Mouse (Mus musculus): Measurements from ENCODE around the gene Wwox. TPM values are rescaled to one million over a fixed set of nuclear protein-coding genes. Genes with fewer than 3 reads are reported as not detected.

Gene Wwox
- polyA plus RNA-seq, 2 experiments, result 2.5 to 2.6 TPM

DNA sequence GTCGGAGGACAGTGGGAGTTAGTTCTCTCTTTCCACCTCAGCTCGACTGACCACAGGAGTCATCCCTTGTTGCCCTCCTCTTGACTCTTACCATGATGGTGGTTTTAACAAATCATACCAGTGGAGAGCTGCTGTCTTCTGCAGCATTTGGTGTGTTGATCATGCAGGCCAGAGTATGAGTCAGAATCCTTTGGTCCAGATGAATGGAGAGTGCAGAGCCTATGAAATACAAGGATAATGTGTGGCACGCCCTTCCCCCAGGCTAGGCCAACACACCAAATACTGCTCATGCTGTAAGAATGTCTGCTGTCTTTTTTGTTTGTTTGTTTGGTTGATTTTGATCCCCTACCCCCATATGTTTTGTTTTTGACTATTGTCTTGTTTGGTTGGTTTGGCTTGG lies 234.0 kb downstream of the Wwox start:
- no peak for TF ChIP-seq CTCF (IDR thresholded peaks at IDR 0.05; ENCODE audit: low read depth)
- no peak for TF ChIP-seq EP300 (IDR thresholded peaks at IDR 0.05; ENCODE audit: low read depth)
- no peaks in the 10 kb centered on the region for H3K27me3 ChIP-seq (ENCODE audit: control insufficient read depth, insufficient read depth, low read length)
- DNase-seq (ENCODE audit: low read depth in 3 of 3, low spot score in 3 of 3) (no peak), ATAC-seq (ENCODE audit: insufficient read depth) (no peak)
- H3K27ac ChIP-seq, result no peak overlapping the region
- H3K9ac ChIP-seq (replicated peaks), result no peak overlapping the region
- no peaks in the 10 kb centered on the region for H3K4me1 ChIP-seq (replicated peaks; ENCODE audit: control insufficient read depth in 2 of 2, insufficient read depth in 2 of 2, low read length in 1 of 2)
- H3K9me3 ChIP-seq (ENCODE audit: control insufficient read depth, low read length), result no peaks in the 10 kb centered on the region
- WGBS (ENCODE audit: insufficient replicate concordance), result 55% methylated on average over 3 of the region's 3 CpGs
- H3K4me3 ChIP-seq (ENCODE audit: insufficient read depth in 1 of 2, low read depth in 2 of 2, low read length in 2 of 2), result no peak overlapping the region
- no peaks in the 10 kb centered on the region for H3K36me3 ChIP-seq (replicated peaks; ENCODE audit: control insufficient read depth, insufficient read depth, low read depth)
- H3K4me2 ChIP-seq (ENCODE audit: low read depth), result no peak overlapping the region

DNA sequence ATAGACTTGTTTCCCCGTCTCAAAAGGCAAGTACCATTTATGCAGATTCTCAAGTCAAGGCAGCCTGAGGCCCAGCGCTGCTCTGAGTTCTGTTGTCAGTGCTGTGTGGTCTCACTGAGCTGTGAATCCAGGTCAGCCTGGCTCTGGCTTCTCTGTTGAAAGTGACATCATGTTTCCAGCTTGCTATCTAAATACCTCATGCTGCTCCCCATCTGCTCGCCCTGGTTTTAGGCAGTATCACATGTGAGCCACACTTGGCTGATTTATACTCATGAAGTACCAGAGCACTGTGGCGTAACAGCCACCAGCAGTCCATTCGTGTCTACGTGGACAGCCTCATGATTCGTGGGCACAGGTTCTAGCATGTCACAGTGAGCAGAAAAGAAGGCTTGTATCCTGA lies 235.7 kb downstream of the Wwox start:
- no peak overlapping the region for H3K27ac ChIP-seq
- no peaks in the 10 kb centered on the region for H3K4me1 ChIP-seq (replicated peaks; ENCODE audit: control insufficient read depth in 2 of 2, insufficient read depth in 2 of 2, low read length in 1 of 2)
- no peak overlapping the region for H3K4me2 ChIP-seq (ENCODE audit: low read depth)
- no peaks in the 10 kb centered on the region for H3K9me3 ChIP-seq (ENCODE audit: control insufficient read depth, low read length)
- WGBS (ENCODE audit: insufficient replicate concordance), result 67% methylated on average over 7 of the region's 7 CpGs
- TF ChIP-seq CTCF (IDR thresholded peaks at IDR 0.05; ENCODE audit: low read depth), result no peak
- TF ChIP-seq EP300 (IDR thresholded peaks at IDR 0.05; ENCODE audit: low read depth), result no peak
- no peak overlapping the region for H3K4me3 ChIP-seq (ENCODE audit: insufficient read depth in 1 of 2, low read depth in 2 of 2, low read length in 2 of 2)
- H3K36me3 ChIP-seq (replicated peaks; ENCODE audit: control insufficient read depth, insufficient read depth, low read depth), result no peaks in the 10 kb centered on the region
- H3K9ac ChIP-seq (replicated peaks), result no peak overlapping the region
- H3K27me3 ChIP-seq (ENCODE audit: control insufficient read depth, insufficient read depth, low read length), result no peaks in the 10 kb centered on the region
- DNase-seq (ENCODE audit: low read depth in 3 of 3, low spot score in 3 of 3) (no peak), ATAC-seq (ENCODE audit: insufficient read depth) (no peak)

DNA sequence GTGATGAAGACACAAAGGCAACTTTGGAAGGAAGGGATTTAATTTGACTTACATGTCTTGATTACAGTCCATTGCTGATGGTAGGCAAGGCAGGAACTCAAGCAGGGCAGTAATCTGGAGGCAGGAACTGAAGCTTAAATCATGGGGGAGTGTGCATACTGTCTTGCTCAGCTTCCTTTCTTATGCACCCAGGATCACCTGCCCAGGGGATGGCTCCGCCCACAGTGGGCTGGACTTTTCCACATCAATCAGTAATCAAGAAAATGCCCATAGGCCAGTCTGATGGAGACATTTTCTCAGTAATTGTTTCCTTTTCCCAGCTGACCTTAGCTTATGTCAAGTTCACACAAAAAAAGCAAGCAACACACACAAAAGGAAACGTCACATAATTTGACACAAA lies 237.5 kb downstream of the Wwox start:
- ATAC-seq (ENCODE audit: insufficient read depth) (no peak), DNase-seq (ENCODE audit: low read depth in 3 of 3, low spot score in 3 of 3) (no peak)
- H3K4me1 ChIP-seq (replicated peaks; ENCODE audit: control insufficient read depth in 2 of 2, insufficient read depth in 2 of 2, low read length in 1 of 2), result no peaks in the 10 kb centered on the region
- WGBS (ENCODE audit: insufficient replicate concordance), result 62% methylated on average over 2 of the region's 2 CpGs
- no peak overlapping the region for H3K4me2 ChIP-seq (ENCODE audit: low read depth)
- TF ChIP-seq EP300 (IDR thresholded peaks at IDR 0.05; ENCODE audit: low read depth), result no peak
- TF ChIP-seq CTCF (IDR thresholded peaks at IDR 0.05; ENCODE audit: low read depth), result no peak
- H3K9ac ChIP-seq (replicated peaks), result no peak overlapping the region
- no peak overlapping the region for H3K4me3 ChIP-seq (ENCODE audit: insufficient read depth in 1 of 2, low read depth in 2 of 2, low read length in 2 of 2)
- no peaks in the 10 kb centered on the region for H3K27me3 ChIP-seq (ENCODE audit: control insufficient read depth, insufficient read depth, low read length)
- H3K36me3 ChIP-seq (replicated peaks; ENCODE audit: control insufficient read depth, insufficient read depth, low read depth), result no peaks in the 10 kb centered on the region
- H3K9me3 ChIP-seq (ENCODE audit: control insufficient read depth, low read length), result no peaks in the 10 kb centered on the region
- no peak overlapping the region for H3K27ac ChIP-seq

DNA sequence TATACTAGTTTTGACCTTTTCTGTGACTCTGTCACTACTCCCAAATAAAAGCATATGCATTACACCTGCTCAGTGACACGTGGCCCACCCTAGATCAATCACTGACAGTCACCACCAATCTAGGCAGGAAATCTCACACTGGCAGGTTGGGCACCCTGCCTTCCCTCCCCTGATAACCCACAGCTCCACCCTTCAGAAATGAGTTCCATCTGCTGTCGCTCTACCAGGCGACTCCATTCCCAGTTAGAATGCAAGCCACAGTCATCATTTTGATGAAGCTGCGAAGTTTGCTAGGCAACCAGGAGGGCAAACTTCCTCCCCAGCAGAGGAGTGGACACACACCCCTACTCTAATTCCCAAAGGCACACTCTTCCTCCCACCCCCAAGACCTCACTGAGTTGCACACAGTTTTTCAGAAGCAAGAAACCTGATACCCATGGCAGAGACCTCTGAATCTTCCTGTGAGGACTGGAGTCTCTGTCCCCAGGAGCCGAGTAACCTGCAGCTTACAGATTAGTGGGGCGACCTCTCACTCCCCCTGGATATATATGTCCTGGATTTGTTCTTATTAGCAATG lies 238.2 kb downstream of the Wwox start:
- H3K4me3 ChIP-seq (ENCODE audit: insufficient read depth in 1 of 2, low read depth in 2 of 2, low read length in 2 of 2), result no peak overlapping the region
- ATAC-seq (ENCODE audit: insufficient read depth), result no peak
- no peak for DNase-seq (ENCODE audit: low read depth in 3 of 3, low spot score in 3 of 3)
- no peak overlapping the region for H3K4me2 ChIP-seq (ENCODE audit: low read depth)
- no peak overlapping the region for H3K9ac ChIP-seq (replicated peaks)
- no peaks in the 10 kb centered on the region for H3K4me1 ChIP-seq (replicated peaks; ENCODE audit: control insufficient read depth in 2 of 2, insufficient read depth in 2 of 2, low read length in 1 of 2)
- 52% methylated on average over 6 of the region's 6 CpGs for WGBS (ENCODE audit: insufficient replicate concordance)
- no peaks in the 10 kb centered on the region for H3K36me3 ChIP-seq (replicated peaks; ENCODE audit: control insufficient read depth, insufficient read depth, low read depth)
- TF ChIP-seq CTCF (IDR thresholded peaks at IDR 0.05; ENCODE audit: low read depth) (no peak), EP300 (IDR thresholded peaks at IDR 0.05; ENCODE audit: low read depth) (no peak)
- H3K27me3 ChIP-seq (ENCODE audit: control insufficient read depth, insufficient read depth, low read length), result no peaks in the 10 kb centered on the region
- H3K27ac ChIP-seq, result no peak overlapping the region
- H3K9me3 ChIP-seq (ENCODE audit: control insufficient read depth, low read length), result no peaks in the 10 kb centered on the region

DNA sequence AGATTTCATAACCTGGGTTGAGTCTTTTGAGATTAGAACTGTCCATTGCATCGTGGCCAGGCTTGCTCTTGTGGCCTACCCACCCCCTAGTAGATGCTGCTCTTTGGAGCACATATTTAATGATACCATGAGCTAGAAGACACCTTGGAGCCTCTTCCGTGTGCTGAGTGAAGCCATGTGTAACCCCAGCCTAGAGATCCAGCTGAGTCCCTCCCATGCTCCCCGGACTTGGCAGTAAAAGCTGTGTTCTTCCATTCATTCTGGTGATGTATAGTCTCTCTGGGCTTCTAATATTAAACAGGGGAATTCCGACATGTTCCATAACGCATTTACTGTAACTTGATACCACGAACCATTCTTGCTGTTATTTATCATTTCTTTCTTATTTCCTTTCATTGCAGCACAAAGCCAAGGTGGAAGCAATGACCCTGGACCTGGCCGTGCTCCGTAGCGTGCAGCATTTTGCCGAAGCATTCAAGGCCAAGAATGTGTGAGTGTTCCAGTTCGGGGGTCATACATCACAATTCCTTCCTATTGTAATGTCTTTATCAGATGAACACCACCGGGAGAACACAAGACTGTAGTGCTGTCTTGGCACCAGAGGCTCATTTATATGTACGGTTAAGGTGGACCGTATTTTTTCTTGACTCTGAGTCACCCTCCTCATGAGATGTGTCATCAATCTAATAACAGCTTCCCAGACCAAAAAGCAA lies 240.1 kb downstream of the Wwox start:
- no peaks in the 10 kb centered on the region for H3K27me3 ChIP-seq (ENCODE audit: control insufficient read depth, insufficient read depth, low read length)
- H3K4me3 ChIP-seq (ENCODE audit: insufficient read depth in 1 of 2, low read depth in 2 of 2, low read length in 2 of 2), result no peak overlapping the region
- no peaks in the 10 kb centered on the region for H3K9me3 ChIP-seq (ENCODE audit: control insufficient read depth, low read length)
- no peak overlapping the region for H3K4me2 ChIP-seq (ENCODE audit: low read depth)
- 67% methylated on average over 14 of the region's 14 CpGs for whole genome bisulfite sequencing (ENCODE audit: insufficient replicate concordance)
- no peak overlapping the region for H3K9ac ChIP-seq (replicated peaks)
- no peak for ATAC-seq (ENCODE audit: insufficient read depth)
- no peaks in the 10 kb centered on the region for H3K36me3 ChIP-seq (replicated peaks; ENCODE audit: control insufficient read depth, insufficient read depth, low read depth)
- DNase-seq (ENCODE audit: low read depth in 3 of 3, low spot score in 3 of 3), result no peak
- no peak overlapping the region for H3K27ac ChIP-seq
- no peak for TF ChIP-seq EP300 (IDR thresholded peaks at IDR 0.05; ENCODE audit: low read depth)
- H3K4me1 ChIP-seq (replicated peaks; ENCODE audit: control insufficient read depth in 2 of 2, insufficient read depth in 2 of 2, low read length in 1 of 2), result no peaks in the 10 kb centered on the region

Measured in liver, embryonic 14.5 days (tissue).